Mouse (Mus musculus) hindbrain, postnatal 0 days (tissue): ENCODE results near the gene Bcl2l15. TPM values are rescaled to one million over a fixed set of nuclear protein-coding genes. Genes with fewer than 3 reads are reported as not detected.

ENCODE experiments used
- ATAC-seq: fragments of 200-750 bp; cut with Nextera tagmentation; 2 replicates; pipeline ENCODE4 v1.8.0; 2017; ENCODE audit warnings: mild to moderate bottlenecking, moderate TSS enrichment, moderate library complexity
- DNase-seq: peaks from one replicate; pipeline ENCODE4 v3.0.0-alpha.2; 2015; ENCODE audit warnings: low spot score
- H3K27ac ChIP-seq: fragments of 300-500 bp; sonication (generic); 2 replicates; pipeline ENCODE4 v1.5.1; 2014; ENCODE audit warnings: mild to moderate bottlenecking
- H3K27me3 ChIP-seq: fragments of 300-500 bp; sonication (generic); 2 replicates; pipeline ENCODE4 v1.6.1; 2014; ENCODE audit warnings: low read length, mixed read lengths; ENCODE audit not compliant: insufficient read depth
- H3K36me3 ChIP-seq: fragments of 300-500 bp; sonication (generic); 2 replicates; pipeline ENCODE4 v1.6.1; 2014; ENCODE audit warnings: low read length, mixed read lengths; ENCODE audit not compliant: insufficient read depth
- H3K4me1 ChIP-seq: fragments of 300-500 bp; sonication (generic); 2 replicates; pipeline ENCODE4 v1.6.1; 2014; ENCODE audit warnings: antibody characterized with exemption, low read length, mixed read lengths; ENCODE audit not compliant: insufficient read depth
- H3K4me2 ChIP-seq: fragments of 300-500 bp; sonication (generic); 2 replicates; pipeline ENCODE4 v1.6.1; 2014; ENCODE audit warnings: low read depth, mild to moderate bottlenecking, low read length, moderate library complexity, mixed read lengths
- H3K4me3 ChIP-seq: fragments of 300-500 bp; sonication (generic); 2 replicates; pipeline ENCODE4 v1.5.1; 2014; ENCODE audit warnings: low read length
- H3K9ac ChIP-seq: fragments of 300-500 bp; sonication (generic); replicated peaks from 2 replicates; pipeline ENCODE4 v1.6.1; 2014; ENCODE audit warnings: mild to moderate bottlenecking, low read length, moderate library complexity, mixed read lengths
- H3K9me3 ChIP-seq: fragments of 300-500 bp; sonication (generic); 2 replicates; pipeline ENCODE4 v1.6.1; 2016; ENCODE audit warnings: low read length, mixed read lengths
- CTCF ChIP-seq: IDR thresholded peaks from 2 replicates; pipeline ENCODE4 v1.5.1; 2016; ENCODE audit warnings: antibody characterized with exemption, control low read depth, low read depth
- WGBS: fragments of 180-500 bp; shearing (Covaris S2); extraction: QIAGEN DNeasy Blood & Tissue Kit; methylation state at CpG from one replicate; pipeline ENCODE4 v1.1.7; 2014; 5-methylcytosine and 5-hydroxymethylcytosine counted together
- polyA plus RNA-seq: library from polyadenylated mRNA; unstranded; fragments of >200 nt; fragmentation: Nextera tagmentation; extraction: Ambion mirVana; gene quantifications from 2 replicates; pipeline ENCODE4 v1.2.1, GENCODE M21; 2015
- total RNA-seq: library from RNA; depleted of rRNA; stranded (reverse); fragments of >200 nt; gene quantifications from 2 replicates; pipeline ENCODE4 v1.2.3, GENCODE M21; 2014

Gene Bcl2l15
- total and polyA plus RNA-seq, 2 experiments from 2014 or later = 0.20 TPM; not detected in 1

- no peak overlapping the region for H3K4me2 ChIP-seq
- no peaks in the 10 kb centered on the region for H3K9me3 ChIP-seq
- no peaks in the 10 kb centered on the region for H3K27me3 ChIP-seq
- no peak for TF ChIP-seq CTCF
- WGBS = 77% methylated on average over 9 of the region's 9 CpGs
- H3K4me1 ChIP-seq = no peaks in the 10 kb centered on the region
- H3K4me3 ChIP-seq = no peak overlapping the region
- DNase-seq (peak; percentile 10), ATAC-seq (no peak)
- no peak overlapping the region for H3K9ac ChIP-seq
- H3K27ac ChIP-seq = no peak overlapping the region
- H3K36me3 ChIP-seq = no peaks in the 10 kb centered on the region
Measured at GRCm38 (mm10) chr3:103850644-103851363, 18.4 kb downstream of the Bcl2l15 start.

- no peaks in the 10 kb centered on the region for H3K9me3 ChIP-seq
- no peak for TF ChIP-seq CTCF
- no peak for ATAC-seq
- H3K4me3 ChIP-seq = no peak overlapping the region
- WGBS = 88% methylated on average over 6 of the region's 6 CpGs
- H3K4me2 ChIP-seq = no peak overlapping the region
- H3K27ac ChIP-seq = no peak overlapping the region
- H3K27me3 ChIP-seq = no peaks in the 10 kb centered on the region
- no peak for DNase-seq
- H3K36me3 ChIP-seq = no peaks in the 10 kb centered on the region
- no peak overlapping the region for H3K9ac ChIP-seq
- no peaks in the 10 kb centered on the region for H3K4me1 ChIP-seq
Measured at GRCm38 (mm10) chr3:103851481-103851880, 19.1 kb downstream of the Bcl2l15 start.

- no peak overlapping the region for H3K27ac ChIP-seq
- no peak for DNase-seq
- WGBS = 87% methylated on average over 8 of the region's 8 CpGs
- H3K9me3 ChIP-seq = no peaks in the 10 kb centered on the region
- no peak for ATAC-seq
- no peaks in the 10 kb centered on the region for H3K4me1 ChIP-seq
- H3K9ac ChIP-seq = no peak overlapping the region
- no peaks in the 10 kb centered on the region for H3K27me3 ChIP-seq
- no peak overlapping the region for H3K4me3 ChIP-seq
- no peak for TF ChIP-seq CTCF
- no peak overlapping the region for H3K4me2 ChIP-seq
- no peaks in the 10 kb centered on the region for H3K36me3 ChIP-seq
Measured at GRCm38 (mm10) chr3:103851882-103852281, 19.5 kb downstream of the Bcl2l15 start.

GRCm38 (mm10) chr3:103852565-103853299, 20.3 kb downstream of the Bcl2l15 start:
- DNase-seq (peak; percentile 64), ATAC-seq (peak; percentile 58; the same call in 1 of the 2 replicates)
- H3K9ac ChIP-seq = no peak overlapping the region
- H3K27ac ChIP-seq = no peak overlapping the region
- no peak overlapping the region for H3K4me3 ChIP-seq
- no peak overlapping the region for H3K4me2 ChIP-seq
- WGBS = 49% methylated on average over 3 of the region's 3 CpGs
- H3K36me3 ChIP-seq = no peaks in the 10 kb centered on the region
- no peaks in the 10 kb centered on the region for H3K9me3 ChIP-seq
- no peaks in the 10 kb centered on the region for H3K4me1 ChIP-seq
- TF ChIP-seq CTCF = peak; percentile 66
- no peaks in the 10 kb centered on the region for H3K27me3 ChIP-seq

- WGBS = 51% methylated on average over 8 of the region's 8 CpGs
- DNase-seq = peak; percentile 48
- H3K27ac ChIP-seq = no peak overlapping the region
Measured at GRCm38 (mm10) chr3:103853804-103854203, 21.4 kb downstream of the Bcl2l15 start.

GRCm38 (mm10) chr3:103857036-103857805, 24.8 kb downstream of the Bcl2l15 start:
- WGBS = 92% methylated on average over 7 of the region's 7 CpGs
- TF ChIP-seq CTCF = no peak
- no peak overlapping the region for H3K27ac ChIP-seq
- ATAC-seq = no peak
- H3K9me3 ChIP-seq = no peaks in the 10 kb centered on the region
- DNase-seq = no peak
- H3K36me3 ChIP-seq = no peaks in the 10 kb centered on the region
- H3K4me3 ChIP-seq = no peak overlapping the region
- H3K4me1 ChIP-seq = no peaks in the 10 kb centered on the region; the same call in 1 of the 2 replicates
- H3K4me2 ChIP-seq = no peak overlapping the region
- no peaks in the 10 kb centered on the region for H3K27me3 ChIP-seq
- H3K9ac ChIP-seq = no peak overlapping the region

More at GRCm38 (mm10) chr3:103853804-103854203, 21.4 kb downstream of the Bcl2l15 start:
- no peak for TF ChIP-seq CTCF
- no peak for ATAC-seq
- no peaks in the 10 kb centered on the region for H3K36me3 ChIP-seq
- no peaks in the 10 kb centered on the region for H3K9me3 ChIP-seq
- no peak overlapping the region for H3K9ac ChIP-seq
- no peak overlapping the region for H3K4me2 ChIP-seq
- no peak overlapping the region for H3K4me3 ChIP-seq
- H3K4me1 ChIP-seq = no peaks in the 10 kb centered on the region
- no peaks in the 10 kb centered on the region for H3K27me3 ChIP-seq
